Mouse (Mus musculus): ENCODE measurements around the gene Retreg1. TPM values are rescaled to one million over a fixed set of nuclear protein-coding genes. Genes with fewer than 3 reads are reported as not detected.

Retreg1 gene
- polyA plus RNA-seq, 1 experiment from 2014 or later: 5.6 TPM

DNA sequence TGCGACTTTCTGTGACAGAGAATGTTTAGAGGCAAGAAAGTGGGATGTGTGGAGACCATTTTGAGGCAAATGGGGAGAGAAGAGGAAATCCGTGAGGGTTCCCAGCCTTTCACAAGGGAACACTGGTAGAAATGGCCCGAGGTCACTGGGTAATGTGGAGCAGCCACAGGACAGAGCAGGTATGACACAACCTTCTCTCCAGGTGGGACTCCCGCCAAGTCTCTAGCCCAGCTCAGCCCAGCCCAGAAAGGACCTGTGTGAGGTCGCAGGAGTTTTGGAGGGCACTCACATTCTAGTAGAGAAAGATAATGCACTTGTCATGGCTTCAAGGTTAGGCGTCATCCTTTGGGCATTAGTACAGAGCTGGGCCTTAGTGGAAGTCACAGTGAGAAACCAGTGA, 23.1 kb downstream of the Retreg1 start:
- H3K9ac ChIP-seq (ENCODE audit: low read length): no peak overlapping the region
- no peaks in the 10 kb centered on the region for H3K4me1 ChIP-seq (ENCODE audit: control insufficient read depth, insufficient read depth, low read length)
- 93% methylated on average over 6 of the region's 6 CpGs for WGBS
- ATAC-seq (ENCODE audit: insufficient read depth, low FRiP score, low TSS enrichment) (no peak), DNase-seq (ENCODE audit: low spot score) (no peak)
- no peak overlapping the region for H3K27ac ChIP-seq (ENCODE audit: low read depth, low read length)
- no peaks in the 10 kb centered on the region for H3K9me3 ChIP-seq (ENCODE audit: control insufficient read depth, low read length)
- H3K36me3 ChIP-seq (ENCODE audit: control insufficient read depth, insufficient read depth, low read length): no peaks in the 10 kb centered on the region
- no peak overlapping the region for H3K4me3 ChIP-seq (ENCODE audit: low read depth, low read length)
- no peaks in the 10 kb centered on the region for H3K27me3 ChIP-seq (ENCODE audit: control insufficient read depth, insufficient read depth, low read length)
- H3K4me2 ChIP-seq (ENCODE audit: low read depth): no peak overlapping the region

DNA sequence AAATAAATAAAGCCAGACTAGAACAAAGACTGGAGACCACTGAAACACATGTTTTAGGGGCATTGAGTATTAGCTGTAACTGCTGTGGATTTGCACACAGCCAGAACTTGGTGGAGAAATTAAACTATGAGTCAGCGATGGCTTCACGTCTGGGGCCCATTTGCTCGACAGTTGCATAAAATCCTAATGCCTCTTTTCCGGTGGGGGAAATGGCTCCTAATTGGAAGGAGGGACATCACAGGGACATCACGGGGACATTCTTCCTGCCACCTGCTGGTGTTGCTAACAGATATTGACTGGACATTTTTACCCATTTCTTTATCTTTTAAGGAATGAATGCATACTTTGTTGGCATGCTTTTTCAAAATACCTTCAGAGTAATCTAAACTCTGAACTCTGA, 26.1 kb downstream of the Retreg1 start:
- Histone ChIP-seq H3K4me2 (ENCODE audit: low read depth) (no peak overlapping the region), H3K4me3 (ENCODE audit: low read depth, low read length) (no peak overlapping the region)
- DNase-seq (ENCODE audit: low spot score): no peak

DNA sequence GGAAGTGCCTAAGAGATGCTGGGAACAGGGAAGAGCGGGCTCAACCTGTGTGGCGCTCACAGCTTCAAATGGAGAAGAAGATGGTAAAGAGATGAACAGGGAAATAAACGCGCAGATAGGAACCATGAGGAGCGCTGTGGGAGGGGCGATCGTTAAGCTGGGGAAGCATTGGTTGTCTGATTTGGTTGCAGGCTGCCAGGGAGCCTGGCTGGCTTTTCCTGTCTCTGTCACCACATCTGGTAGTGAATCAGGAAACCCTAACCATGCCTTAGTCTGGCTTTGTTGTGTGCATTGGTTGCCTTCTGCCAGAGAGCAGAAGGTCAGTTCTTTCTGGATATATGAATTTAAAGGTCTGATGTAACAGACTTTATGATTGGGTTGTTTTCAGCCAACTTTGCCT, 28.5 kb downstream of the Retreg1 start:
- Histone ChIP-seq H3K27ac (ENCODE audit: low read depth, low read length) (no peak overlapping the region), H3K4me1 (ENCODE audit: control insufficient read depth, insufficient read depth, low read length) (no peaks in the 10 kb centered on the region), H3K4me2 (ENCODE audit: low read depth) (no peak overlapping the region), H3K4me3 (ENCODE audit: low read depth, low read length) (no peak overlapping the region), H3K36me3 (ENCODE audit: control insufficient read depth, insufficient read depth, low read length) (no peaks in the 10 kb centered on the region), H3K27me3 (ENCODE audit: control insufficient read depth, insufficient read depth, low read length) (no peaks in the 10 kb centered on the region), H3K9me3 (ENCODE audit: control insufficient read depth, low read length) (no peaks in the 10 kb centered on the region), H3K9ac (ENCODE audit: low read length) (no peak overlapping the region)
- DNase-seq (ENCODE audit: low spot score) (no peak), ATAC-seq (ENCODE audit: insufficient read depth, low FRiP score, low TSS enrichment) (no peak)
- 92% methylated on average over 7 of the region's 7 CpGs for WGBS

More for the DNA sequence above, 26.1 kb downstream of the Retreg1 start:
- no peak for ATAC-seq (ENCODE audit: insufficient read depth, low FRiP score, low TSS enrichment)
- no peak overlapping the region for H3K27ac ChIP-seq (ENCODE audit: low read depth, low read length)
- no peaks in the 10 kb centered on the region for H3K27me3 ChIP-seq (ENCODE audit: control insufficient read depth, insufficient read depth, low read length)
- H3K9ac ChIP-seq (ENCODE audit: low read length): no peak overlapping the region
- H3K36me3 ChIP-seq (ENCODE audit: control insufficient read depth, insufficient read depth, low read length): no peaks in the 10 kb centered on the region
- no peaks in the 10 kb centered on the region for H3K9me3 ChIP-seq (ENCODE audit: control insufficient read depth, low read length)
- H3K4me1 ChIP-seq (ENCODE audit: control insufficient read depth, insufficient read depth, low read length): no peaks in the 10 kb centered on the region
- 71% methylated on average over 5 of the region's 5 CpGs for WGBS

DNA sequence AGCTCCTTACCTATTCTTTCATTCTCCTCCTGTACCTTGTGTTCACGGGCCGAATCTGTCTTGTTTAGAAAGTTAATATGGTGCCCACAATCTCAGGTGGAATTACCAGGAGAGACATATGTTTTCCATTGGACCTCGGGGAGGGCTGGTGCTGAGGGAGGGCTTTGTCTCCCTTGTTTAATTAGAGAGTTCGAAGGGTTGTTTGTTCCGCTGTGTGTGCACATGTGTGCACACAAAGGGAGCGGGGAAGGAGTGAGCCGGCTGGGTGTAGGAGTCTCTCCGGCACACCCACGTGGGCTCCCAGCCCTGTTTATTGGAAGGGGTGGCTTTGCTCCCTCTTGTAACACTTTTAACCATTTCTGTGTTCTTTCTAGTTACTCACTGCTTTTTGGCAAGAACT, 29.1 kb downstream of the Retreg1 start:
- Histone ChIP-seq H3K27ac (ENCODE audit: low read depth, low read length) (no peak overlapping the region), H3K4me3 (ENCODE audit: low read depth, low read length) (no peak overlapping the region), H3K9ac (ENCODE audit: low read length) (no peak overlapping the region), H3K4me1 (ENCODE audit: control insufficient read depth, insufficient read depth, low read length) (peaks cover 5% of the 10 kb centered on the region; the same call in 1 of the 2 replicates), H3K9me3 (ENCODE audit: control insufficient read depth, low read length) (no peaks in the 10 kb centered on the region), H3K27me3 (ENCODE audit: control insufficient read depth, insufficient read depth, low read length) (no peaks in the 10 kb centered on the region), H3K36me3 (ENCODE audit: control insufficient read depth, insufficient read depth, low read length) (no peaks in the 10 kb centered on the region), H3K4me2 (ENCODE audit: low read depth) (no peak overlapping the region)
- ATAC-seq (ENCODE audit: insufficient read depth, low FRiP score, low TSS enrichment) (no peak), DNase-seq (ENCODE audit: low spot score) (no peak)
- 65% methylated on average over 9 of the region's 9 CpGs for WGBS

DNA sequence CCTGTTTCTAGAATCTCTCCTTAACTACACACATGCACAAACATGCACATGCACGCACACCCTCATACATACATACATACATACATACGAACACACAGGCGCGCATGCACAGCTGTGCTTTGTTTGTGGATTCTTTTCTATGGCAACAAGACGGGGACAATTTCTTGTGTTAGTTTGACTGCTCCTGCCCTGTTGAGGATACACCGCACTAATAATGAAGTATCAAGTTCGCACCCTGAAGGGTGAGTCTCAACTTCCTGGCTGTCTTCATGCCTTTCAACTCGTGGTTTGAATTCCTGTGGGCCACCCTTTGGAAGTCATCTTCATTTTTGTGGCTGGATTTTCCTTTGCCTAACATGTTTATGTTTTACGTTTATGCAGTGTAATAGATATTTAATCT, 29.7 kb downstream of the Retreg1 start:
- H3K9ac ChIP-seq (ENCODE audit: low read length): no peak overlapping the region
- ATAC-seq (ENCODE audit: insufficient read depth, low FRiP score, low TSS enrichment): no peak
- no peak overlapping the region for H3K4me3 ChIP-seq (ENCODE audit: low read depth, low read length)
- 94% methylated on average over 9 of the region's 9 CpGs for WGBS
- H3K9me3 ChIP-seq (ENCODE audit: control insufficient read depth, low read length): no peaks in the 10 kb centered on the region
- H3K27me3 ChIP-seq (ENCODE audit: control insufficient read depth, insufficient read depth, low read length): no peaks in the 10 kb centered on the region
- no peak overlapping the region for H3K27ac ChIP-seq (ENCODE audit: low read depth, low read length)
- DNase-seq (ENCODE audit: low spot score): no peak
- H3K4me1 ChIP-seq (ENCODE audit: control insufficient read depth, insufficient read depth, low read length): peaks cover 6% of the 10 kb centered on the region; the same call in 1 of the 2 replicates
- no peak overlapping the region for H3K4me2 ChIP-seq (ENCODE audit: low read depth)
- no peaks in the 10 kb centered on the region for H3K36me3 ChIP-seq (ENCODE audit: control insufficient read depth, insufficient read depth, low read length)

DNA sequence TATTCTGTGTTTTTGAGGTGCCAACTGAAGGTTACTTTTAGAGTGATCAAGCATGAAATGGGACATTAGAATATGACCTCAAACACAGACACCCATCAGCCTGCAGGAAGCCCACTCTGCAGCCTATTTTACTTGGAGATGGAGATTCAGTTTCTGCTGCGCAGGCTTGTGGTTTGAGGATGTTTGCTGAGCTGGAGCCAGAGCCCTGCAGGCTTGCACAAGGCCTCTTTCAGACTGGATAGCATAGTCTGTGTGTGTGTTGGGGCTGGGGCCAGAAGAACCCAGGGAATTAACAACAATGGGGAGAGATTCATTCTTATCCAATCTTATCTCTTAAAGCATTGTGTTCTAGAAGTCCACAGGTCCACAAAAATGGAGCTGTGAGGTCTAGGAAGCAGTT, 30.6 kb downstream of the Retreg1 start:
- Histone ChIP-seq H3K9ac (ENCODE audit: low read length) (no peak overlapping the region), H3K4me2 (ENCODE audit: low read depth) (no peak overlapping the region), H3K4me3 (ENCODE audit: low read depth, low read length) (no peak overlapping the region), H3K36me3 (ENCODE audit: control insufficient read depth, insufficient read depth, low read length) (no peaks in the 10 kb centered on the region), H3K4me1 (ENCODE audit: control insufficient read depth, insufficient read depth, low read length) (peaks cover 10% of the 10 kb centered on the region; the same call in 1 of the 2 replicates), H3K27ac (ENCODE audit: low read depth, low read length) (no peak overlapping the region), H3K9me3 (ENCODE audit: control insufficient read depth, low read length) (no peaks in the 10 kb centered on the region), H3K27me3 (ENCODE audit: control insufficient read depth, insufficient read depth, low read length) (no peaks in the 10 kb centered on the region)
- WGBS: 93% methylated on average over 1 of the region's 1 CpGs
- DNase-seq (ENCODE audit: low spot score) (no peak), ATAC-seq (ENCODE audit: insufficient read depth, low FRiP score, low TSS enrichment) (no peak)

DNA sequence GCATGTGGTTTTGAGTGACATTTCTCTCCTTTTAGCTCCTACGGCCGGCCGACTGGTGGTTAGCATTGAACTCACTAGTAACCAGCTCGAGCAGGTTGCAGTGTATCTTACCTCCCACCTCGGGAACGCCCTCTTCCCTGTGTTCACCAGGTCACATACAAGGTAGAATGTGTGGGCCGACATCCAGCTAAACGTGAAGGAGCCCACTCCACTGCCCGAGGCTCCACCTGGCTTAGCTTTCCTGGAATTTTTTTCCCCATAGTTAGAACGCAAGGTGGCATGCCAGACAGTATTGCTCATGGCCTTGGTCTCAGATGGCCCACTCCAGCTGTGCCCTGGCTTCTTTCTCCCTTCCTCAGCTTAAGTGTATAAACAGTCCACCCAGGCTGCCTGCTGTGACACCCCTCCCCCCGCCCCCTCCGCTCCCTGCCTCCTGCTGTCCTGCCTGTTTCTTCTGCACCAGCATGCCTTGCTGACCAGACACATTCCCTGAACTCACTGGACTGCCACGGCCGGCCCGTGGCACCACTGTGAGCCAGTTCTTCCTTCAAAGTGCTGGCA, 33.7 kb downstream of the Retreg1 start:
- Histone ChIP-seq H3K9ac (ENCODE audit: low read length) (no peak overlapping the region), H3K4me1 (ENCODE audit: control insufficient read depth, insufficient read depth, low read length) (peaks cover 10% of the 10 kb centered on the region; the same call in 1 of the 2 replicates), H3K36me3 (ENCODE audit: control insufficient read depth, insufficient read depth, low read length) (no peaks in the 10 kb centered on the region), H3K27ac (ENCODE audit: low read depth, low read length) (no peak overlapping the region), H3K4me3 (ENCODE audit: low read depth, low read length) (no peak overlapping the region), H3K4me2 (ENCODE audit: low read depth) (no peak overlapping the region), H3K27me3 (ENCODE audit: control insufficient read depth, insufficient read depth, low read length) (no peaks in the 10 kb centered on the region), H3K9me3 (ENCODE audit: control insufficient read depth, low read length) (no peaks in the 10 kb centered on the region)
- ATAC-seq (ENCODE audit: insufficient read depth, low FRiP score, low TSS enrichment): no peak
- 49% methylated on average over 15 of the region's 15 CpGs for WGBS
- DNase-seq (ENCODE audit: low spot score): no peak

DNA sequence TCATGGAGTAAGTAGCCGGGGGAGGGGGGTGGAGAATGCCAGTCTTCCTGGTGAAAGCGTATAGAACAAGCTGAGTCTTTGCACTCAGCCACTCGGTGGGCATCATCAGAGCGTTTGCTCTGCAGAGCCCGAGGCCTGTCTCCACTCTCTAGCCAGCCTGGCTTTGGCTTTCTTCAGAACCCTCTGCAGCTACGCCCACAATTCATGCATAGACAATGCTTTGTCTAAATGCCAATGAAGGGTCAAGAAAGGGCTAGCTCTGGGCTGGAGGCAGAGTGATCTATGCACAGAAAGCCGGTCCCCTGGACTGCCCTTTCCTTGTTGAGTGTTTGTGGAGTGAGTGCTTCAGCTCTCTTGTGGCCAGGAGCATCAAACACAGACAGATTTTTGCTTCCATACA, 34.8 kb downstream of the Retreg1 start:
- H3K27me3 ChIP-seq (ENCODE audit: control insufficient read depth, insufficient read depth, low read length): no peaks in the 10 kb centered on the region
- no peaks in the 10 kb centered on the region for H3K9me3 ChIP-seq (ENCODE audit: control insufficient read depth, low read length)
- H3K36me3 ChIP-seq (ENCODE audit: control insufficient read depth, insufficient read depth, low read length): no peaks in the 10 kb centered on the region
- peaks cover 10% of the 10 kb centered on the region; the same call in 1 of the 2 replicates for H3K4me1 ChIP-seq (ENCODE audit: control insufficient read depth, insufficient read depth, low read length)
- WGBS: 41% methylated on average over 7 of the region's 7 CpGs
- no peak overlapping the region for H3K4me3 ChIP-seq (ENCODE audit: low read depth, low read length)
- H3K27ac ChIP-seq (ENCODE audit: low read depth, low read length): no peak overlapping the region
- ATAC-seq (ENCODE audit: insufficient read depth, low FRiP score, low TSS enrichment) (peak; percentile 35; the same call in 1 of the 2 replicates), DNase-seq (ENCODE audit: low spot score) (peak; percentile 25)
- H3K9ac ChIP-seq (ENCODE audit: low read length): no peak overlapping the region
- no peak overlapping the region for H3K4me2 ChIP-seq (ENCODE audit: low read depth)

DNA sequence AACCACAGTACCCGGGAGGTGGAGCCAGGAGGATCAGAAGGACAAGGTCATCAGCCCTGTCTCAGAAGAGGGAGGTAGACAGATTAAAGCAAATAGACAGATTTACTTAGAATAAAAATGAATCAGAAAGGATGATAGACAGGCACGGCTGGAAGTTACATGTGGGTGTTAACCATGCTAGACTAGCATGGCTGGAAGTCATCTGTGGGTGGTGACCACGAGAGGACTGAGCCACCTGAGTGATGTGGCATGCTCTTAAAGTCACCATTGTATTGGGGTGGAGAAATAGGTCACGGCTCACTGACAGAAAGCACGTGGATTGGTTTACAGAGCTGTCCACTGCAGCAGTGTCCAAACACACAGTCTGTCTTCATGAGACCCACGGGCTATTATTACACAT, 36.2 kb downstream of the Retreg1 start:
- Histone ChIP-seq H3K9me3 (ENCODE audit: control insufficient read depth, low read length) (no peaks in the 10 kb centered on the region), H3K27me3 (ENCODE audit: control insufficient read depth, insufficient read depth, low read length) (no peaks in the 10 kb centered on the region), H3K9ac (ENCODE audit: low read length) (no peak overlapping the region), H3K4me2 (ENCODE audit: low read depth) (no peak overlapping the region), H3K4me3 (ENCODE audit: low read depth, low read length) (no peak overlapping the region), H3K36me3 (ENCODE audit: control insufficient read depth, insufficient read depth, low read length) (no peaks in the 10 kb centered on the region), H3K27ac (ENCODE audit: low read depth, low read length) (no peak overlapping the region), H3K4me1 (ENCODE audit: control insufficient read depth, insufficient read depth, low read length) (peaks cover 10% of the 10 kb centered on the region; the same call in 1 of the 2 replicates)
- no peak for ATAC-seq (ENCODE audit: insufficient read depth, low FRiP score, low TSS enrichment)
- WGBS: 77% methylated on average over 6 of the region's 6 CpGs
- DNase-seq (ENCODE audit: low spot score): no peak
